Mouse (Mus musculus) CH12.LX (cell line): ENCODE results near the gene Stx11. TPM values are rescaled to one million over a fixed set of nuclear protein-coding genes. Genes with fewer than 3 reads are reported as not detected.

ENCODE experiments used
- DNase-seq: peaks from one replicate; pipeline ENCODE4 v3.0.0-alpha.2; 2013; ENCODE audit errors: extremely low read depth
- H3K27ac ChIP-seq: 2 replicates; pipeline ENCODE4 v1.5.1; 2012; ENCODE audit warnings: low read depth, mild to moderate bottlenecking, control low read depth, moderate library complexity; ENCODE audit not compliant: insufficient read depth
- H3K27me3 ChIP-seq: replicated peaks from 2 replicates; pipeline ENCODE3; 2012; ENCODE audit warnings: inconsistent platforms
- H3K36me3 ChIP-seq, 2 experiments: replicated peaks in 1 of 2; 2 replicates each; pipeline versions ENCODE3 to v1.6.1; 2012; ENCODE audit warnings: inconsistent platforms in 1 of 2, low read length in 1 of 2, mild to moderate bottlenecking in 1 of 2, mixed read lengths in 1 of 2, moderate library complexity in 1 of 2; ENCODE audit not compliant: control insufficient read depth in 1 of 2, insufficient read depth in 1 of 2
- H3K4me1 ChIP-seq, 2 experiments: 2 replicates each; pipeline ENCODE4 v1.6.1; 2012; ENCODE audit warnings: inconsistent platforms in 1 of 2, moderate library complexity in 1 of 2; ENCODE audit not compliant: insufficient read depth in 2 of 2, control insufficient read depth in 1 of 2
- H3K4me2 ChIP-seq: 2 replicates; pipeline ENCODE4 v1.6.1; 2012; ENCODE audit warnings: low read depth, mild to moderate bottlenecking, control low read depth; ENCODE audit not compliant: poor library complexity, insufficient read depth, severe bottlenecking
- H3K4me3 ChIP-seq, 3 experiments: fragments of 150-350 bp in 1 of 3; sonication (generic) in 1 of 3; replicated peaks in 1 of 3; 2 replicates each; pipeline versions ENCODE3 to v1.5.1; 2011 to 2012; ENCODE audit warnings: low read depth in 2 of 3, low read length in 2 of 3, mild to moderate bottlenecking in 2 of 3, moderate library complexity in 2 of 3, control low read depth in 1 of 3, improper control_type of control experiment in 1 of 3, inconsistent platforms in 1 of 3, mixed read lengths in 1 of 3; ENCODE audit not compliant: poor library complexity in 1 of 3
- H3K79me2 ChIP-seq: replicated peaks from 2 replicates; pipeline ENCODE4 v1.6.1; 2012; ENCODE audit warnings: mild to moderate bottlenecking, moderate library complexity; ENCODE audit not compliant: control insufficient read depth, poor library complexity, insufficient read depth, severe bottlenecking; ENCODE audit errors: extremely low read depth
- H3K9ac ChIP-seq: 2 replicates; pipeline ENCODE4 v1.6.1; 2012; ENCODE audit warnings: low read depth, mild to moderate bottlenecking, control low read depth, moderate library complexity; ENCODE audit not compliant: insufficient read depth
- H3K9me3 ChIP-seq: replicated peaks from 2 replicates; pipeline ENCODE3; 2012; ENCODE audit warnings: low read length, inconsistent platforms, mixed read lengths
- BHLHE40 ChIP-seq: IDR thresholded peaks from 2 replicates; pipeline ENCODE4 v1.6.1; 2011; ENCODE audit warnings: mild to moderate bottlenecking, low read depth, low read length, improper control_type of control experiment
- CTCF ChIP-seq, 2 experiments: IDR thresholded peaks in 1 of 2; conservative IDR thresholded peaks in 1 of 2; 2 replicates each; pipeline ENCODE4 v1.5.1; 2011 to 2012; ENCODE audit warnings: low read depth in 2 of 2, low read length in 2 of 2, improper control_type of control experiment in 1 of 2, inconsistent platforms in 1 of 2, mild to moderate bottlenecking in 1 of 2, moderate library complexity in 1 of 2
- E2F4 ChIP-seq: IDR thresholded peaks from 2 replicates; pipeline ENCODE4 v1.6.1; 2011; ENCODE audit warnings: low read depth, low read length, improper control_type of control experiment; ENCODE audit not compliant: insufficient replicate concordance
- ELF1 ChIP-seq: IDR thresholded peaks from 2 replicates; pipeline ENCODE4 v1.6.1; 2014; ENCODE audit warnings: low read depth, mild to moderate bottlenecking, inconsistent platforms, low read length, improper control_type of control experiment
- EP300 ChIP-seq: IDR thresholded peaks from 2 replicates; pipeline ENCODE4 v1.6.1; 2011; ENCODE audit warnings: low read length, improper control_type of control experiment
- GABPA ChIP-seq: IDR thresholded peaks from 2 replicates; pipeline ENCODE4 v1.6.1; 2012; ENCODE audit warnings: low read depth, low read length, improper control_type of control experiment, inconsistent platforms; ENCODE audit not compliant: insufficient replicate concordance
- HCFC1 ChIP-seq: IDR thresholded peaks from 2 replicates; pipeline ENCODE4 v1.6.1; 2012; ENCODE audit warnings: low read depth, mild to moderate bottlenecking, inconsistent platforms, low read length, improper control_type of control experiment
- JUN ChIP-seq: IDR thresholded peaks from 2 replicates; pipeline ENCODE4 v1.6.1; 2011; ENCODE audit warnings: low read depth, mild to moderate bottlenecking, low read length, improper control_type of control experiment, moderate library complexity; ENCODE audit not compliant: insufficient read depth
- KAT2A ChIP-seq: IDR thresholded peaks from 2 replicates; pipeline ENCODE4 v1.6.1; 2012; ENCODE audit warnings: low read length, improper control_type of control experiment, inconsistent platforms; ENCODE audit not compliant: insufficient replicate concordance
- MEF2A ChIP-seq: IDR thresholded peaks from 2 replicates; pipeline ENCODE4 v1.6.1; 2014; ENCODE audit warnings: low read depth, mild to moderate bottlenecking, inconsistent platforms, low read length, improper control_type of control experiment, borderline replicate concordance
- MXI1 ChIP-seq: IDR thresholded peaks from 2 replicates; pipeline ENCODE4 v1.6.1; 2011; ENCODE audit warnings: mild to moderate bottlenecking, low read depth, low read length, improper control_type of control experiment
- MYC ChIP-seq: IDR thresholded peaks from 2 replicates; pipeline ENCODE4 v1.6.1; 2011; ENCODE audit warnings: low read depth, mild to moderate bottlenecking, improper control_type of control experiment, low read length
- NELFE ChIP-seq: IDR thresholded peaks from 2 replicates; pipeline ENCODE4 v1.6.1; 2011; ENCODE audit warnings: low read depth, low read length, improper control_type of control experiment
- NRF1 ChIP-seq: IDR thresholded peaks from 2 replicates; pipeline ENCODE4 v1.6.1; 2014; ENCODE audit warnings: low read depth, mild to moderate bottlenecking, inconsistent platforms, low read length, improper control_type of control experiment, moderate library complexity
- PAX5 ChIP-seq: IDR thresholded peaks from 2 replicates; pipeline ENCODE4 v1.6.1; 2012; ENCODE audit warnings: low read length, inconsistent platforms, mixed read lengths
- POLR2A ChIP-seq: IDR thresholded peaks from 2 replicates; pipeline ENCODE4 v1.6.1; 2011; ENCODE audit warnings: low read depth, mild to moderate bottlenecking, improper control_type of control experiment, low read length
- POLR2AphosphoS2 ChIP-seq: IDR thresholded peaks from 2 replicates; pipeline ENCODE4 v1.6.1; 2011; ENCODE audit warnings: low read depth, low read length, improper control_type of control experiment
- RAD21 ChIP-seq: IDR thresholded peaks from 2 replicates; pipeline ENCODE4 v1.6.1; 2011; ENCODE audit warnings: low read depth, mild to moderate bottlenecking, low read length, improper control_type of control experiment, moderate library complexity
- RCOR1 ChIP-seq: conservative IDR thresholded peaks from 2 replicates; pipeline ENCODE4 v1.6.1; 2012; ENCODE audit warnings: low read depth, mild to moderate bottlenecking, inconsistent platforms, low read length, improper control_type of control experiment
- SIN3A ChIP-seq: IDR thresholded peaks from 2 replicates; pipeline ENCODE4 v1.6.1; 2012; ENCODE audit warnings: low read length, improper control_type of control experiment, inconsistent platforms
- SMC3 ChIP-seq: IDR thresholded peaks from 2 replicates; pipeline ENCODE4 v1.6.1; 2011; ENCODE audit warnings: low read depth, low read length, improper control_type of control experiment
- TBP ChIP-seq: conservative IDR thresholded peaks from 2 replicates; pipeline ENCODE4 v1.6.1; 2011; ENCODE audit warnings: low read depth, low read length, improper control_type of control experiment
- TCF12 ChIP-seq: IDR thresholded peaks from 2 replicates; pipeline ENCODE4 v1.6.1; 2014; ENCODE audit warnings: low read depth, mild to moderate bottlenecking, inconsistent platforms, low read length, improper control_type of control experiment
- UBTF ChIP-seq: IDR thresholded peaks from 2 replicates; pipeline ENCODE4 v1.6.1; 2012; ENCODE audit warnings: low read depth, mild to moderate bottlenecking, inconsistent platforms, low read length, improper control_type of control experiment, moderate library complexity
- USF1 ChIP-seq: IDR thresholded peaks from 2 replicates; pipeline ENCODE4 v1.6.1; 2014; ENCODE audit warnings: low read depth, mild to moderate bottlenecking, inconsistent platforms, low read length, improper control_type of control experiment
- ZC3H11A ChIP-seq: IDR thresholded peaks from 2 replicates; pipeline ENCODE4 v1.6.1; 2012; ENCODE audit warnings: low read depth, mild to moderate bottlenecking, inconsistent platforms, low read length, improper control_type of control experiment
- ZKSCAN1 ChIP-seq: IDR thresholded peaks from 2 replicates; pipeline ENCODE4 v1.6.1; 2012; ENCODE audit warnings: low read depth, inconsistent platforms, low read length, improper control_type of control experiment, borderline replicate concordance
- ZMIZ1 ChIP-seq: IDR thresholded peaks from 2 replicates; pipeline ENCODE4 v1.6.1; 2012; ENCODE audit warnings: low read depth, mild to moderate bottlenecking, inconsistent platforms, low read length, improper control_type of control experiment
- ZNF384 ChIP-seq: IDR thresholded peaks from 2 replicates; pipeline ENCODE4 v1.6.1; 2012; ENCODE audit warnings: low read depth, low read length, improper control_type of control experiment, inconsistent platforms
- dilution Hi-C: fragments of 300-500 bp; cut with MboI; formaldehyde crosslinking; loops from 2 replicates; pipeline ENCODE4 v1.14.3; 2020; ENCODE audit warnings: low sequenced_read_pairs; ENCODE audit not compliant: extremely low pct_unique_long_range_greater_than_20kb, extremely low pct_ligation_motif_present
- in situ Hi-C: fragments of 300-500 bp; cut with MboI; formaldehyde crosslinking; loops from 3 replicates; pipeline ENCODE4 v1.14.3; 2019; ENCODE audit warnings: low sequenced_read_pairs, low pct_ligation_motif_present, low pct_unique_long_range_greater_than_20kb, mixed read lengths
- polyA plus RNA-seq: library from polyadenylated mRNA; unstranded; fragments of >175 nt; gene quantifications from 2 replicates; pipeline ENCODE4 v1.2.1, GENCODE M21; 2012; ENCODE audit warnings: low read depth; ENCODE audit not compliant: insufficient read length
- total RNA-seq, 2 experiments: library from RNA; depleted of rRNA; stranded (reverse); fragments of 300-350 nt in 1 of 2; fragments of >200 nt in 1 of 2; gene quantifications; 2 replicates each; pipeline ENCODE4 v1.2.3; 2012 to 2014

The Stx11 gene
- total and polyA plus RNA-seq, 3 experiments, result 22.2 to 49.8 (median 47.7) TPM

DNA sequence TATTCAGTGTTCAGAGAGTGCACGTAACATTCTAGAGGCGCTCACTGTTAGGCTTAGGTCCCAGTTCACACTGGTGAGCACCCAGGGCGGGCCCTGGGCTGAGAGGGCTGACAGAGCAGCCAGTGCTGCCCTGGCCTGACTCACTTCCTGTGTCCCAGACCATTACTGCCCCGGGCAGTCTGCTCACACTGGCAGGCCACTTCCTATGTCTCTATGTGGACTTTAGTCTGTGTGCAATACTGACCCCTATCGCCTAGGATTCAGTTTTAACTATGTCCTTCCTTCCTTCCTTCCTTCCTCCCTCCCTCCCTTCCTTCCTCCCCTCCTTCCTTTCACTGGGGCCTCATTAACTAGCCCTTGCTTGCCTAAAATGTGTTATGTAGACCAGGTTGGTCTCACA lies 44.8 kb downstream of the Stx11 start:
- no peaks in the 10 kb centered on the region for H3K9me3 ChIP-seq
- H3K36me3 ChIP-seq, result peaks cover 0 to 2% of the 10 kb centered on the region in 2 experiments
- no peak overlapping the region for H3K9ac ChIP-seq
- H3K27ac ChIP-seq, result no peak overlapping the region
- H3K4me3 ChIP-seq, result no peak overlapping the region
- no peaks in the 10 kb centered on the region for H3K27me3 ChIP-seq
- no peaks in the 10 kb centered on the region for H3K79me2 ChIP-seq
- no peak for DNase-seq
- in situ Hi-C loops (loop anchor here (25.0 kb wide), 1 partner anchor 232 kb away; no protein-coding TSS in a partner anchor), dilution Hi-C loops (no loop called here)
- peaks cover 9 to 20% of the 10 kb centered on the region in 2 experiments for H3K4me1 ChIP-seq
- no peak for TF ChIP-seq ZNF384
- peak; percentile 84 for TF ChIP-seq ELF1
- TF ChIP-seq MYC, result no peak
- TF ChIP-seq UBTF, result no peak
- TF ChIP-seq TCF12, result no peak
- peak; percentile 57 for TF ChIP-seq RAD21
- peak; percentile 35; the same call in 1 of the 2 replicates for TF ChIP-seq SMC3
- no peak for TF ChIP-seq ZKSCAN1
- TF ChIP-seq NRF1, result no peak
- TF ChIP-seq BHLHE40, result no peak
- no peak for TF ChIP-seq POLR2A
- no peak for TF ChIP-seq E2F4
- no peak for TF ChIP-seq JUN
- TF ChIP-seq HCFC1, result peak; percentile 51
- peak in 1 of 2 experiments; percentile 61; a peak in 2 of 4 replicates for TF ChIP-seq CTCF (conservative IDR thresholded peaks at IDR 0.05 in 1 of 2, IDR thresholded peaks at IDR 0.05 in 1 of 2; ENCODE audit: low read depth in 2 of 2, low read length in 2 of 2)
- TF ChIP-seq TBP, result no peak
- TF ChIP-seq GABPA, result no peak
- no peak for TF ChIP-seq ZMIZ1
- TF ChIP-seq NELFE, result no peak
- TF ChIP-seq RCOR1, result no peak
- no peak for TF ChIP-seq POLR2AphosphoS2
- TF ChIP-seq USF1, result no peak
- H3K4me2 ChIP-seq, result no peak overlapping the region

- H3K27ac ChIP-seq, result no peak overlapping the region
- in situ Hi-C loops, result loop anchor here (25.0 kb wide), 1 partner anchor 230 kb away; no protein-coding TSS in a partner anchor
- no peaks in the 10 kb centered on the region for H3K79me2 ChIP-seq
- H3K9me3 ChIP-seq, result no peaks in the 10 kb centered on the region
- peaks cover 6 to 12% of the 10 kb centered on the region in 2 experiments; a peak in 2 of 4 replicates for H3K4me1 ChIP-seq
- H3K9ac ChIP-seq, result no peak overlapping the region
- H3K36me3 ChIP-seq, result peaks cover 0 to 2% of the 10 kb centered on the region in 2 experiments
- no peak for TF ChIP-seq MEF2A
- TF ChIP-seq ZC3H11A, result no peak
- no peak for TF ChIP-seq USF1
- no peak for TF ChIP-seq ZNF384
- TF ChIP-seq ELF1, result no peak
- no peak for TF ChIP-seq CTCF (conservative IDR thresholded peaks at IDR 0.05 in 1 of 2, IDR thresholded peaks at IDR 0.05 in 1 of 2; ENCODE audit: low read depth in 2 of 2, low read length in 2 of 2)
- no peak for TF ChIP-seq EP300
- TF ChIP-seq KAT2A, result no peak
- TF ChIP-seq TCF12, result no peak
- TF ChIP-seq ZKSCAN1, result no peak
- TF ChIP-seq MXI1, result no peak
- no peak for TF ChIP-seq PAX5
- no peak for TF ChIP-seq E2F4
- TF ChIP-seq SIN3A, result no peak
- H3K4me3 ChIP-seq, result no peak overlapping the region
- DNase-seq, result no peak
- H3K27me3 ChIP-seq, result no peaks in the 10 kb centered on the region
- no peak overlapping the region for H3K4me2 ChIP-seq
- dilution Hi-C loops, result no loop called here
These were observed 46.5 kb downstream of the Stx11 start for GRCm38 (mm10) chr10:12917626-12918025.
